Mouse (Mus musculus): ENCODE measurements at regions not wholly inside any gene's neighbourhood (a gene's known extent, or its start where the extent isn't known, plus 50 kb on each side); places are given as distances from the start of the nearest gene placed in this dataset.

DNA sequence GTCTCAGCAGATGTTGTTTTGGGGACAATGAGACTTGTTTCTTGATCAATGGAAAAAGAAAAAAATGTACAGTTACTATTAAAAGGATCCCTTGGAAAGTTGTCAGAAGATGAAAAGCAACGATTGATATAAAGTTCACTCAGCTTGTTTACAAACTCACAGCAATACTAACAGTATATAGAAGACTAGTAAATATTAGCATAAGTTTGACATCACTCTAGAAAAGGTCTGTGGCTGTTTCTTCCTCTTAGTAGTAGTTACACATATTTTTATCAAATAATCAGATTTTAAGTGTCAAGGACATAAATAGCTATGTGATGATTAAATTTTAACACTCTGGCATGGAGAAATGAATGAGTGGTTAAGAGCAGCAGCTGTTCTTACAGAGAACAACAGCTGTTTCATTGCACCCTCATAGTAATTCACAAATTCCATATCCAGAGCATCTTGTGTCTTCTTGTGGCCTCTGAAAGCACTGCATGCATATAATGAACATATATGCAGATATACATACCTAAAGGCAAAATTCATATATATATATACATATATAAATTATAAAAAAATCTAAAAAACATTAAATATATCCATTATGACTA, 179.1 kb upstream of the Pcdh10 start:
- peak; percentile 46 for DNase-seq
- Histone ChIP-seq H3K27ac (ENCODE audit: low read depth) (no peak overlapping the region), H3K9ac (no peak overlapping the region), H3K4me1 (ENCODE audit: insufficient read depth) (no peaks in the 10 kb centered on the region), H3K36me3 (ENCODE audit: insufficient read depth) (no peaks in the 10 kb centered on the region), H3K4me2 (no peak overlapping the region), H3K4me3 (ENCODE audit: low read depth, low read length) (no peak overlapping the region), H3K27me3 (ENCODE audit: insufficient read depth, low read length) (no peaks in the 10 kb centered on the region), H3K9me3 (ENCODE audit: low read depth, low read length) (no peaks in the 10 kb centered on the region)
- no peak for TF ChIP-seq CTCF (IDR thresholded peaks at IDR 0.05; ENCODE audit: low read depth)
- peak; percentile 70; the same call in 1 of the 2 replicates for ATAC-seq (ENCODE audit: insufficient read depth)
- 42% methylated on average over 1 of the region's 1 CpGs for WGBS

- DNase-seq, result peak; percentile 57
- no peaks in the 10 kb centered on the region for H3K27me3 ChIP-seq (ENCODE audit: insufficient read depth, low read length)
- H3K4me2 ChIP-seq, result no peak overlapping the region
- no peaks in the 10 kb centered on the region for H3K9me3 ChIP-seq (ENCODE audit: low read depth, low read length)
- H3K4me1 ChIP-seq (ENCODE audit: insufficient read depth), result no peaks in the 10 kb centered on the region
- no peak for TF ChIP-seq CTCF (IDR thresholded peaks at IDR 0.05; ENCODE audit: low read depth)
- WGBS, result 52% methylated on average over 2 of the region's 2 CpGs
- H3K36me3 ChIP-seq (ENCODE audit: insufficient read depth), result no peaks in the 10 kb centered on the region
- no peak overlapping the region for H3K9ac ChIP-seq
- peak; percentile 82 for ATAC-seq (ENCODE audit: insufficient read depth)
- H3K4me3 ChIP-seq (ENCODE audit: low read depth, low read length), result no peak overlapping the region
- H3K27ac ChIP-seq (ENCODE audit: low read depth), result no peak overlapping the region
Observed at GRCm38 (mm10) chr3:45204392-45205043, 173.7 kb upstream of the Pcdh10 start.

DNA sequence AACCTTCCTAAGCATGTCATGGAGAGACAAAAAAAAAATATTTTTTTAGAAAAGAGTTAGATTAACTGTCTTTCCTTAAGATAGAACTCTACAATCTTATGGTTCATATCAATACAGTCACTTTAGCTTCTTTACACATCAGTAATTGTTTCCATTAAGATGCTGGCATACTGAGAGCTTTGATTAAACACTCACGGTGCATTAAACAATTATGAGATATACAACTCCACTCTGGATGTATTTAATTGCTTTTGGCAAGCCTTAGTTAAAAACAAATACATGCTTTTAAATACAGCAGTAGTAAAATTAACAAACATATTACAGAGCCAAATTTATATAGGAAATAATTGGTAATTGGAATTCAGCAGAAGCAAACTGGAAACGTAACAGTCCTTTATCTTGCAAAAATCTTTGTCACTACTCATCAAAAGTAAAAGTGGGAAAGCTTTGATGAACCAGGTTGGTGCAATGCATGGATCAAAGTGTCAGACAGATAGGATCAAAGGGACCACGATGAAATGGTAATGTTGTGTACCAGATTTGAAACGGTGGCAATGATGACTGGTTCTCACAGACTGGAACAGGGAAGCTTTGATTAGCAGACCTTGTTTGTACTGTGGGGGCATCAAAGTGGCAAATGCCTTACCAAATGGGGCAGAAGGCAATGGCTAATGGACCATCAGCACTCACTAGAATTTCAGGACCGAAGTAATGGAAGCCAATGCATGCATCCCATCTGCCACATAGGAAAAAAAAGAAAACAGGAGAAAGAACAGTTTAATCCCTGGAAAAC, 146.4 kb upstream of the Pcdh10 start:
- DNase-seq, result no peak
- no peak overlapping the region for H3K4me3 ChIP-seq (ENCODE audit: low read depth, low read length)
- H3K27me3 ChIP-seq (ENCODE audit: insufficient read depth, low read length), result no peaks in the 10 kb centered on the region
- H3K9ac ChIP-seq, result no peak overlapping the region
- no peak overlapping the region for H3K27ac ChIP-seq (ENCODE audit: low read depth)
- no peaks in the 10 kb centered on the region for H3K4me1 ChIP-seq (ENCODE audit: insufficient read depth)
- TF ChIP-seq CTCF (IDR thresholded peaks at IDR 0.05; ENCODE audit: low read depth), result no peak
- 60% methylated on average over 5 of the region's 5 CpGs for WGBS
- no peaks in the 10 kb centered on the region for H3K9me3 ChIP-seq (ENCODE audit: low read depth, low read length)
- no peak overlapping the region for H3K4me2 ChIP-seq
- no peaks in the 10 kb centered on the region for H3K36me3 ChIP-seq (ENCODE audit: insufficient read depth)
- no peak for ATAC-seq (ENCODE audit: insufficient read depth)

- Histone ChIP-seq H3K4me1 (ENCODE audit: insufficient read depth) (no peaks in the 10 kb centered on the region), H3K36me3 (ENCODE audit: insufficient read depth) (no peaks in the 10 kb centered on the region), H3K27ac (ENCODE audit: low read depth) (no peak overlapping the region), H3K4me3 (ENCODE audit: low read depth, low read length) (no peak overlapping the region), H3K27me3 (ENCODE audit: insufficient read depth, low read length) (no peaks in the 10 kb centered on the region), H3K9ac (no peak overlapping the region), H3K4me2 (no peak overlapping the region), H3K9me3 (ENCODE audit: low read depth, low read length) (no peaks in the 10 kb centered on the region)
- peak; percentile 62; the same call in 1 of the 2 replicates for ATAC-seq (ENCODE audit: insufficient read depth)
- DNase-seq, result peak; percentile 59
- TF ChIP-seq CTCF (IDR thresholded peaks at IDR 0.05; ENCODE audit: low read depth), result no peak
- 26% methylated on average over 2 of the region's 2 CpGs for WGBS
Observed at GRCm38 (mm10) chr3:45238457-45238856, 139.7 kb upstream of the Pcdh10 start.

DNA sequence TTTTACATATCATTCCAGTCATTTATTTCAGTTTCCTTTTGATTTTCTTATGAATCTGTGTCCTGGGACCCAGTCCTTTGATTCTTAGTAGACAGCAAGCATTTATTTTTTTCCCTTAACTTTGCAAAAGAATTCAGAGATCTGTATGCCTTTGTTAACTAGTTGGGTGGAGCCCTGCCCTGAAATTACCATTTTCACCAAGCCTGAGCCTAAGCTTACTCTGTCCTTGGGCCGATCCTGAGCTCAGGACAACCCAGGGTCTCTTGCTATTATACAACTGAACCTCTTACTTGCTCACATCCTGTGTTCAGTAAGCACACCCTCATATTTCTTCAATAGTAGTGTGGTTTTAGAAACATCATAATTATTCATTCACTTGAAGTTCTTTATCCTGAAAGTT, 132.7 kb upstream of the Pcdh10 start:
- Histone ChIP-seq H3K36me3 (ENCODE audit: insufficient read depth) (no peaks in the 10 kb centered on the region), H3K9me3 (ENCODE audit: low read depth, low read length) (no peaks in the 10 kb centered on the region), H3K9ac (no peak overlapping the region), H3K4me3 (ENCODE audit: low read depth, low read length) (no peak overlapping the region), H3K4me1 (ENCODE audit: insufficient read depth) (no peaks in the 10 kb centered on the region), H3K27ac (ENCODE audit: low read depth) (no peak overlapping the region), H3K4me2 (no peak overlapping the region), H3K27me3 (ENCODE audit: insufficient read depth, low read length) (no peaks in the 10 kb centered on the region)
- ATAC-seq (ENCODE audit: insufficient read depth) (no peak), DNase-seq (no peak)
- WGBS, result 95% methylated on average over 1 of the region's 1 CpGs
- no peak for TF ChIP-seq CTCF (IDR thresholded peaks at IDR 0.05; ENCODE audit: low read depth)

DNA sequence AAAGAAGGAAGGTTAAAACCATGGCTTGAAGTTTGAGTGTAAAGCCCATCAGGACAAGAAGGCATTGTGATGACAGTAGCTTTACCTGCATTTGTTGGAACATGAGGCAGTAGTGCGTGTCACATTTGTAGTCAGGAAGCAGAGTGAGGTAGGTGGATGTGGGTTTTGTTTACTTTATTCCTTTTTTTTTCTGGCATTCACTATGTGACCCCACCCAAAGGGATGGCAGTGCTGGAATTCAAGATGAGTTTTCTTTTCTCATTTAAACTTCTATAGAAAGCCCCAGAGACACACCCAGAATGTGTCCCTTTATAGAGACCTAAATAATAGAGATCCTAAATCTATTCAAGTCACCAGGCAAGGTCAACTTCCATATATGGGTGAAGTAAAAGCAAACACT, 131.6 kb upstream of the Pcdh10 start:
- TF ChIP-seq CTCF (IDR thresholded peaks at IDR 0.05; ENCODE audit: low read depth), result no peak
- Histone ChIP-seq H3K4me3 (ENCODE audit: low read depth, low read length) (no peak overlapping the region), H3K9me3 (ENCODE audit: low read depth, low read length) (no peaks in the 10 kb centered on the region), H3K27me3 (ENCODE audit: insufficient read depth, low read length) (no peaks in the 10 kb centered on the region), H3K4me2 (no peak overlapping the region), H3K4me1 (ENCODE audit: insufficient read depth) (no peaks in the 10 kb centered on the region), H3K9ac (no peak overlapping the region), H3K27ac (ENCODE audit: low read depth) (no peak overlapping the region), H3K36me3 (ENCODE audit: insufficient read depth) (no peaks in the 10 kb centered on the region)
- 67% methylated on average over 1 of the region's 1 CpGs for WGBS
- DNase-seq (no peak), ATAC-seq (ENCODE audit: insufficient read depth) (no peak)

- no peak for DNase-seq
- H3K9me3 ChIP-seq (ENCODE audit: low read depth, low read length), result no peaks in the 10 kb centered on the region
- no peak for TF ChIP-seq CTCF (IDR thresholded peaks at IDR 0.05; ENCODE audit: low read depth)
- no peak overlapping the region for H3K4me2 ChIP-seq
- no peaks in the 10 kb centered on the region for H3K4me1 ChIP-seq (ENCODE audit: insufficient read depth)
- ATAC-seq (ENCODE audit: insufficient read depth), result no peak
- no peak overlapping the region for H3K27ac ChIP-seq (ENCODE audit: low read depth)
- H3K27me3 ChIP-seq (ENCODE audit: insufficient read depth, low read length), result no peaks in the 10 kb centered on the region
- H3K36me3 ChIP-seq (ENCODE audit: insufficient read depth), result no peaks in the 10 kb centered on the region
- no peak overlapping the region for H3K9ac ChIP-seq
- WGBS, result 79% methylated on average over 6 of the region's 6 CpGs
- no peak overlapping the region for H3K4me3 ChIP-seq (ENCODE audit: low read depth, low read length)
Observed at GRCm38 (mm10) chr3:45276783-45277182, 101.4 kb upstream of the Pcdh10 start.
